Mouse (Mus musculus): ENCODE results near the gene Ppp2r5c.

GRCm38 (mm10) chr12:110606676-110607075 lies 159.8 kb downstream of the Ppp2r5c start:
- TF ChIP-seq CTCF (IDR thresholded peaks at IDR 0.05) (no peak), EP300 (IDR thresholded peaks at IDR 0.05) (no peak)
